Mouse (Mus musculus): ENCODE results near the gene Ipo5.

DNA sequence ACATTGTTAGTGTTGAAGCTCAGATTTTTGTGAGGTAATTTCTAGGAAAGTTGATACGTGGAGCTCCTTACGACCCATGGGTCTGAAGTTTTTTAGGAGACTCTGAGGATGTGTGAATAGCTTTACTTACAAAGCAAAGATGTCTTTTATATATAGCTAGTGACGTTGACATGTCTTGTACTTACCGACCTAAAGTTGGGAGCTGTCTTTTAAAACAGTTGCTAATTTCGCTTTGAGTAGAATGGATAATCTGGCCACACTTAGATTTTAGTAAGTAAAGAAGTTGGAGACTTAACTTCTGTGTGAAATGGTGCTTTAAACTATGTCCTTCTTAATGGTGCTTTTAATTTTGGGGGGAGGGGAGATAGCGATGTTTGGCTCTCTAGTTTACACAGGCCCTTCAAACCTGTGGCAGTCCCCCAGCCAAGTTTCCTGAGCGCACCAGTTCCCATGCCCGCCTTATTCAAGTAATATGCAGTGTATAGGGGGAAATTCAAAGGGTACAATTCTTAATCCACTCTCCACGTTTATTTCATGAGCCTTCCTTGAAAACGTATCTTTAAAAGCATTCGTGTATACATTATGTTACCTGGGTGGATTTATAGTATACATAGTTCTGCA lies 1.2 kb downstream of the Ipo5 start:
- TF ChIP-seq ZC3H11A (IDR thresholded peaks at IDR 0.05; ENCODE audit: borderline replicate concordance, low read depth, low read length) (no peak), MAFK (IDR thresholded peaks at IDR 0.05; ENCODE audit: insufficient read depth, low read depth, low read length) (no peak), ZNF384 (IDR thresholded peaks at IDR 0.05; ENCODE audit: low read depth, low read length) (no peak), HCFC1 (IDR thresholded peaks at IDR 0.05; ENCODE audit: borderline replicate concordance, insufficient read depth, low read length) (no peak), CHD2 (IDR thresholded peaks at IDR 0.05; ENCODE audit: low read depth, low read length) (no peak)
